Mouse (Mus musculus): ENCODE measurements around the gene Ank2. TPM values are rescaled to one million over a fixed set of nuclear protein-coding genes. Genes with fewer than 3 reads are reported as not detected.

The Ank2 gene
- polyA plus RNA-seq, 1 experiment, result 4.6 TPM

DNA sequence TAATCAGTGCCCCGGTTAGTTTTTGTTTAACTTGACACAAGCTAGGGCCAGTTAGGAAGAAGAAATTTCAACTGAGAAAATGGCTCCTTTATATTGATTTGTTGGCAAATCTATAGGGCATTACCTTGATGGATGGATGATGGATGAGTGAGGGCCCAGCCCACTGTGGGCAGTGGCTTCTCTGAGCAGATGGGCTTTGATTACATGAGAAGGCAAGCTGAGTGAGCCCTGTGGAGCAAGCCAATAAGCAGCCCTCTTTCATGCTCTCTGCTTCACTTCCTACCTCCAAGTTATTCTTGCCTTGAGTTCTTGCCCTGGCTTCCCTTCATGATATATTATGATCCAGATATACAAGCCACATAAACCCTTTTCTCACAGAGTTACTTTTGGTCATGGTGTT is 401.4 kb downstream of the Ank2 start:
- 98% methylated on average over 1 of the region's 1 CpGs for WGBS
- no peak overlapping the region for H3K27ac ChIP-seq (ENCODE audit: control insufficient read depth, insufficient read depth, low read length)
- H3K4me3 ChIP-seq (ENCODE audit: control insufficient read depth, insufficient read depth, low read length), result no peak overlapping the region
- no peak for DNase-seq
- H3K36me3 ChIP-seq (ENCODE audit: control insufficient read depth, insufficient read depth, low read length), result no peaks in the 10 kb centered on the region
- H3K4me1 ChIP-seq (replicated peaks; ENCODE audit: control insufficient read depth, insufficient read depth, low read length), result no peaks in the 10 kb centered on the region
- TF ChIP-seq CTCF (IDR thresholded peaks at IDR 0.05; ENCODE audit: borderline replicate concordance, control insufficient read depth, extremely low read depth, insufficient read depth, low read length, poor library complexity) (no peak), POLR2A (IDR thresholded peaks at IDR 0.05; ENCODE audit: control insufficient read depth, extremely low read depth, insufficient read depth, low read length, poor library complexity) (no peak)
- H3K27me3 ChIP-seq (ENCODE audit: control insufficient read depth, insufficient read depth, low read length), result no peaks in the 10 kb centered on the region

DNA sequence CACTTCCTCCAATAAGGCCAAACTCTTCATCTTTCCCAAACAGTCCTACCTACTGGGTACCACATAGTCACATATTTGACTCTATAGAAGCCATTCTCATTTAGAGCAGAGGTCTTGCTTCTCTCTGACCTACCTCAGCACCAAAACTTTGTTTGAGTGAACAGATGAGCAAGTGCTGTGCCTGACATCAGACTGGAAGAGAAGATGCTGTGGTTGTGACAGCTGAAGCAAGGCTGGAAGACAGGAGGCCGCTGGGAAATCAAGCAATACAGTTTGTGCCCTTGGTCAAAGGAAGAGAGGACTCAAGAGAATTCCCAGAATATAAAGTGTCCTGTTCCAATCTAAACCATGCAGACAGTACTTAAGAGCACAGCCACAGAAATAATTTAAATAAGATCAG is 402.0 kb downstream of the Ank2 start:
- Histone ChIP-seq H3K27ac (ENCODE audit: control insufficient read depth, insufficient read depth, low read length) (no peak overlapping the region), H3K4me1 (replicated peaks; ENCODE audit: control insufficient read depth, insufficient read depth, low read length) (no peaks in the 10 kb centered on the region), H3K36me3 (ENCODE audit: control insufficient read depth, insufficient read depth, low read length) (no peaks in the 10 kb centered on the region), H3K4me3 (ENCODE audit: control insufficient read depth, insufficient read depth, low read length) (no peak overlapping the region), H3K27me3 (ENCODE audit: control insufficient read depth, insufficient read depth, low read length) (no peaks in the 10 kb centered on the region)
- 89% methylated on average over 1 of the region's 1 CpGs for WGBS
- no peak for DNase-seq
- no peak for TF ChIP-seq CTCF (IDR thresholded peaks at IDR 0.05; ENCODE audit: borderline replicate concordance, control insufficient read depth, extremely low read depth, insufficient read depth, low read length, poor library complexity)
- TF ChIP-seq POLR2A (IDR thresholded peaks at IDR 0.05; ENCODE audit: control insufficient read depth, extremely low read depth, insufficient read depth, low read length, poor library complexity), result no peak

GRCm38 (mm10) chr3:127093631-127094030 is 405.5 kb downstream of the Ank2 start:
- WGBS, result 91% methylated on average over 4 of the region's 4 CpGs
- no peak for TF ChIP-seq POLR2A (IDR thresholded peaks at IDR 0.05; ENCODE audit: control insufficient read depth, extremely low read depth, insufficient read depth, low read length, poor library complexity)
- no peak for TF ChIP-seq CTCF (IDR thresholded peaks at IDR 0.05; ENCODE audit: borderline replicate concordance, control insufficient read depth, extremely low read depth, insufficient read depth, low read length, poor library complexity)
- Histone ChIP-seq H3K4me1 (replicated peaks; ENCODE audit: control insufficient read depth, insufficient read depth, low read length) (no peaks in the 10 kb centered on the region), H3K36me3 (ENCODE audit: control insufficient read depth, insufficient read depth, low read length) (no peaks in the 10 kb centered on the region), H3K4me3 (ENCODE audit: control insufficient read depth, insufficient read depth, low read length) (no peak overlapping the region), H3K27me3 (ENCODE audit: control insufficient read depth, insufficient read depth, low read length) (no peaks in the 10 kb centered on the region), H3K27ac (ENCODE audit: control insufficient read depth, insufficient read depth, low read length) (no peak overlapping the region)
- no peak for DNase-seq

GRCm38 (mm10) chr3:127087574-127087973 is 411.6 kb downstream of the Ank2 start:
- Histone ChIP-seq H3K36me3 (ENCODE audit: control insufficient read depth, insufficient read depth, low read length) (no peaks in the 10 kb centered on the region), H3K4me3 (ENCODE audit: control insufficient read depth, insufficient read depth, low read length) (no peak overlapping the region), H3K27me3 (ENCODE audit: control insufficient read depth, insufficient read depth, low read length) (no peaks in the 10 kb centered on the region), H3K4me1 (replicated peaks; ENCODE audit: control insufficient read depth, insufficient read depth, low read length) (no peaks in the 10 kb centered on the region), H3K27ac (ENCODE audit: control insufficient read depth, insufficient read depth, low read length) (no peak overlapping the region)
- WGBS, result 98% methylated on average over 1 of the region's 1 CpGs
- TF ChIP-seq POLR2A (IDR thresholded peaks at IDR 0.05; ENCODE audit: control insufficient read depth, extremely low read depth, insufficient read depth, low read length, poor library complexity) (no peak), CTCF (IDR thresholded peaks at IDR 0.05; ENCODE audit: borderline replicate concordance, control insufficient read depth, extremely low read depth, insufficient read depth, low read length, poor library complexity) (no peak)
- no peak for DNase-seq

GRCm38 (mm10) chr3:127086834-127087506 is 412.2 kb downstream of the Ank2 start:
- H3K27me3 ChIP-seq (ENCODE audit: control insufficient read depth, insufficient read depth, low read length), result no peaks in the 10 kb centered on the region
- no peak overlapping the region for H3K27ac ChIP-seq (ENCODE audit: control insufficient read depth, insufficient read depth, low read length)
- no peak for TF ChIP-seq CTCF (IDR thresholded peaks at IDR 0.05; ENCODE audit: borderline replicate concordance, control insufficient read depth, extremely low read depth, insufficient read depth, low read length, poor library complexity)
- no peak for TF ChIP-seq POLR2A (IDR thresholded peaks at IDR 0.05; ENCODE audit: control insufficient read depth, extremely low read depth, insufficient read depth, low read length, poor library complexity)
- H3K4me1 ChIP-seq (replicated peaks; ENCODE audit: control insufficient read depth, insufficient read depth, low read length), result no peaks in the 10 kb centered on the region
- no peaks in the 10 kb centered on the region for H3K36me3 ChIP-seq (ENCODE audit: control insufficient read depth, insufficient read depth, low read length)
- 81% methylated on average over 3 of the region's 3 CpGs for WGBS
- DNase-seq, result no peak
- H3K4me3 ChIP-seq (ENCODE audit: control insufficient read depth, insufficient read depth, low read length), result no peak overlapping the region

DNA sequence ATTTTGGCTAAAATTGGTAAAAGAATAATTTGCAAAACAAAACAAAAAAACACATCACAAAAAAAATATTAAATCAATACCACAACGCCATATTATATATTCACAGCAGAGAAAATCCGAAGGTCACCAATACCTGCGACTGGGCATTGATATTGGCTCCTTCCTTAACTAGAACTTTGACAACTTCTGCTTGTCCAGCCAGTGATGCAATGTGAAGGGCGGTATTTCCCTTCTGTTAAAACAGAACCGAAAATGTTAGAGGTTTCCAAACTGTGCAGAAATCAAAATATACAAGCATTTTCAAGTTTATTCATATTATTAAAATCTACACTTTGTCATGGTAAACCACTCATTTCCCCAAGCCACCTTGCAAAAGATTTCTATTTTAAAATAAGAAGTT is 421.8 kb downstream of the Ank2 start:
- H3K4me1 ChIP-seq (replicated peaks; ENCODE audit: control insufficient read depth, insufficient read depth, low read length), result no peaks in the 10 kb centered on the region
- H3K27me3 ChIP-seq (ENCODE audit: control insufficient read depth, insufficient read depth, low read length), result no peaks in the 10 kb centered on the region
- no peak overlapping the region for H3K4me3 ChIP-seq (ENCODE audit: control insufficient read depth, insufficient read depth, low read length)
- TF ChIP-seq POLR2A (IDR thresholded peaks at IDR 0.05; ENCODE audit: control insufficient read depth, extremely low read depth, insufficient read depth, low read length, poor library complexity) (no peak), CTCF (IDR thresholded peaks at IDR 0.05; ENCODE audit: borderline replicate concordance, control insufficient read depth, extremely low read depth, insufficient read depth, low read length, poor library complexity) (no peak)
- WGBS, result 93% methylated on average over 5 of the region's 5 CpGs
- no peak overlapping the region for H3K27ac ChIP-seq (ENCODE audit: control insufficient read depth, insufficient read depth, low read length)
- H3K36me3 ChIP-seq (ENCODE audit: control insufficient read depth, insufficient read depth, low read length), result no peaks in the 10 kb centered on the region
- DNase-seq, result no peak

Data from thymus, adult 2 months (tissue).